Mouse (Mus musculus) myocyte (in vitro differentiated cells): Measurements from ENCODE around the gene Ddx19b.

Source experiments
- POLR2A ChIP-seq: IDR thresholded peaks from one replicate; pipeline ENCODE4 v1.6.1; 2011; ENCODE audit warnings: low read depth, mild to moderate bottlenecking, control low read depth, moderate library complexity; ENCODE audit not compliant: insufficient read length
- USF1 ChIP-seq: IDR thresholded peaks from one replicate; pipeline ENCODE4 v1.6.1; 2011; ENCODE audit warnings: low read depth, mild to moderate bottlenecking, control low read depth, moderate library complexity

DNA sequence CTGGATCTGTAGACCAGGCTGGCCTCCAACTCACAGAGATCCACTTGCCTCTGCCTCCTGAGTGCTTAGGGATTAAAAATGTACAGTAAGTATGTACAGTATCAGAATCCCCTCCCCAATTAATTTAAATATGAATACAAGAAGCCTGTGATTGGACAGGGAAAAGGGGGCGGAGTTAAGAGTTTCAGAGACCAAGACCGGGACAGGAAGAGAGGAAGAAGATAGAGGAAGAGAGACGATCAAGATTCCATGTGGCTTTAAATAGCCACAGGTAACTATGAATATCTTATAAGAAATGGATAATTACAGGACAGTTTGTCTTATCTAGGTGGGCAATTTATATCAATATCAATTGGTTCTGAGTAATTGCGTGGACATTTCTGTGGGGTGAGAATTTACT is 2.0 kb downstream of the Ddx19b start:
- TF ChIP-seq POLR2A (no peak), USF1 (no peak)
